Mouse (Mus musculus): ENCODE data around the gene Dctd.

Dctd gene

DNA sequence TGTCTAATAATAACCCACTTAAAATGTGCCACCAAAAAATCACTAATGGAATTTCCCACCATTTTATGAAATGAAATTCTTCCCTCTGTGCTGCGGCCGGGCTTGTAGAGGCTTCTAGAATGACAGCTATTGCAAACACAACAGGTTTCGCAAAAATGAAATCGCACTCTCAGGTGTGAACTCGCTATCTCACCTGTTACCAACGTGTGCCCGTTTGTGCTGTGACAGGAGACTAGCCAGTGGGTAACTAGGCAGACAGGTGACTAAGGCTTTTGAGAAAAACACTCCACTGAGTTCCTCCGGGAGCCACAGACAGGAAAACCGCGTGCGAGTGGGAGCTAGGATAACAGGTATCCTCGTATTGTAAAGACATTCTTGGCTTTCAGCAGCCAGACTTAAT, at the start of gene Dctd:
Gene Dctd, plus strand, starts transcription at position 301 of the 400 bp plus-strand sequence.
- H3K27me3 ChIP-seq (ENCODE audit: control insufficient read depth, insufficient read depth, low read length, poor library complexity, severe bottlenecking), result no peaks in the 10 kb centered on the region
- no peak for DNase-seq (ENCODE audit: low read depth, low spot score)
- no peaks in the 10 kb centered on the region for H3K36me3 ChIP-seq (ENCODE audit: control insufficient read depth, insufficient read depth, low read length, poor library complexity, severe bottlenecking)

DNA sequence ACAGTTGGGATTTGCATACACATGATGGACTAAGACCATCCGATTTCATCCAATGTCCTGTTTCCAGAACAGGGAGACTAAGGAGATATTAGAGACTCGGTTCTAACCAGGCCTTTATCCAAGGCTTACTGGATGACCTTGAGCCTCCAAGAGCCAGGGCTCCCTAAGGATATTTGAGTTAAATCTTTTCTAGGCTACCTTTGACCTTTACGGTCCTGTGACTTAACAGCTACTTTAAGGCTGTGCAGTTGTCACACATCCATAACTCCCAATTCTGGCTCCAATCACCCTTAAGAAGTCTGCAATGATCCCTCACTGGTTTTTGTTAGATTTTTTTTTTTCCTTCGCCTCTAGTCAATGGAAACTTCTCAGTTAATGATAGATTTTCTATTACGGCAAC, 45.3 kb upstream of the Dctd start:
- no peaks in the 10 kb centered on the region for H3K36me3 ChIP-seq (ENCODE audit: control insufficient read depth, insufficient read depth, low read length, poor library complexity, severe bottlenecking)
- no peak for DNase-seq (ENCODE audit: low read depth, low spot score)
- H3K27me3 ChIP-seq (ENCODE audit: control insufficient read depth, insufficient read depth, low read length, poor library complexity, severe bottlenecking), result no peaks in the 10 kb centered on the region

DNA sequence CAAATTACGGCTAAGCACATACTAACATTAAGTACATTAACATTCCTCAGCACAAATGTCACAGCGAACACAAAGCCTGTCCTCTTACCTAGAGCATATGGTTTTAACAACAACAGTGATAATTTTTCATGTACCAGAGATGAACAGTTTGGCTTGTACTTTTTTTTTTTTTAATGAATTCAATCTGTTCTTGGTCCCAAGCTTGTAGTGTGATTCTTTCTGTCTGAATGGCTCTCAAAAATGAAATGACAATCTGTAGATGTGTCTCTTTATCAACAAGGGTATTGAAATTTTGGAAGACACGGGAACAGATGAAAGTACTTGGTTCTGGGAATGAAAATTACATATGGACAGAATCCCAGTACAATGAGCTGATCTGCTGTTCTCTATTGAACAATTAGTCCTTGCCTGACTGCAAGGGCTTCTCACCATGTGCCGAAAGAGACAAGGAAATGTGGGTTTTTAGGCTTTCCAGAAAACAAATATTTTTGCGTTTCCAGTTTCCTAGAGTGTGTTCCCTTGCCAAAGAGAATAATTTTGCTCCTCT, 35.3 kb upstream of the Dctd start:
- no peak for DNase-seq (ENCODE audit: low read depth, low spot score)
- H3K36me3 ChIP-seq (ENCODE audit: control insufficient read depth, insufficient read depth, low read length, poor library complexity, severe bottlenecking), result no peaks in the 10 kb centered on the region
- no peaks in the 10 kb centered on the region for H3K27me3 ChIP-seq (ENCODE audit: control insufficient read depth, insufficient read depth, low read length, poor library complexity, severe bottlenecking)

DNA sequence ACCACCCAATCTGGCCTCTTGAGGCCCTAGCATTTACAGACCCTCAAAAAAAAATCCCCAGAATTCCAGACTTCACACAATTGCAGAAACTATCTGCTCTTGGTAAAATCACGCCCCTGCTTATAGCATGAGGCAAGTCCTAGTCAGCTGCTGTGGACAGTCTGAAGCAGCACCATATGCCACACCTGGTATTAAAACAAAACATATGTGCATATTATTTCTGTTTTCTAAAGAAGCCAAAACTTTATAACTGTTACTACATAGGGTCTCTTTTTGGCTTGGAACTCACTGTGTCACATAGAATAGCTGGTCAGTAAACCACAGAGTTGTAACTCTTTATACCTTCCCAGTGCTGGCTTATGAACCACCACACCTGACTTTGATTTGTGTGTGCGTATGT, 24.7 kb upstream of the Dctd start:
- DNase-seq (ENCODE audit: low read depth, low spot score), result no peak
- no peaks in the 10 kb centered on the region for H3K36me3 ChIP-seq (ENCODE audit: control insufficient read depth, insufficient read depth, low read length, poor library complexity, severe bottlenecking)
- H3K27me3 ChIP-seq (ENCODE audit: control insufficient read depth, insufficient read depth, low read length, poor library complexity, severe bottlenecking), result no peaks in the 10 kb centered on the region

DNA sequence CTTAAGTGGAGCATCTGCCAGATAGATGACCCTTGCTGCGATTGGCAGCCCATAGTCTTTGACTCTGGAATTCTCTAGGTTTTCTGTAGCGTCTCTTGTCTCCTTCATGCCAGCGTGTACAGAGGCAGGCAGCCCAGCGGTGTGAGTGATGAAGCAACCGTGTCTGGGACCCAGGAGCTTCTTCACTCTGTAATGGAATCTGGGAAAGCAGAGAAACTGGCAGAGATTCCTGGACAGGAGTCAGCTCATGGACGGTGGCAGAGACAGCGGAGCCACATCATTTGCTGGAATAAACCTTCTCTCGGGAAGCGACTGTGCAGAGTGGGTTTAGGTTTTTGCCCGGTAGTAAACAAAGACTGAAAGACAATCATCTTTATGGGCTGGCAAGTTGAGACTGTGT, 16.5 kb upstream of the Dctd start:
- Histone ChIP-seq H3K27me3 (ENCODE audit: control insufficient read depth, insufficient read depth, low read length, poor library complexity, severe bottlenecking) (no peaks in the 10 kb centered on the region), H3K36me3 (ENCODE audit: control insufficient read depth, insufficient read depth, low read length, poor library complexity, severe bottlenecking) (no peaks in the 10 kb centered on the region)
- DNase-seq (ENCODE audit: low read depth, low spot score), result no peak

DNA sequence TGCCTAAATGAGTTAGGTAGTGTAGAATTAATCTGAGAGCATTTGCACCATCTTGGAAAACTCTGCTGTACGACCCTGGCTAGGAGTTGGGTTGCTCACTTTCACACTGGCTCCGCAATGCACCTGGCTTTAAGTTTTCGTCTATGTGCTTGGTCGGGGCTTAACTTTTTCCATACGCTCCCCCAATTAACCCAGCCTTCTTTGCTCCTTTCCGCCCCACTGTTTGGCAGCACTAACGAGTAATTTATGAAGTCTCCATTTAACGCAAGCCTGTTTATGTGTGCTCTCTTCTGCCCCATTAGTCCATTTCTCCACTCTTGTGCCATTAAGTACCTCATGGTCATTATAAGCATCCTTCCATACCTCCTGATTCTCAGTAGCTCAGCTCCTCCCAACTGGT, 8.2 kb upstream of the Dctd start:
- no peaks in the 10 kb centered on the region for H3K27me3 ChIP-seq (ENCODE audit: control insufficient read depth, insufficient read depth, low read length, poor library complexity, severe bottlenecking)
- DNase-seq (ENCODE audit: low read depth, low spot score), result no peak
- H3K36me3 ChIP-seq (ENCODE audit: control insufficient read depth, insufficient read depth, low read length, poor library complexity, severe bottlenecking), result no peaks in the 10 kb centered on the region

DNA sequence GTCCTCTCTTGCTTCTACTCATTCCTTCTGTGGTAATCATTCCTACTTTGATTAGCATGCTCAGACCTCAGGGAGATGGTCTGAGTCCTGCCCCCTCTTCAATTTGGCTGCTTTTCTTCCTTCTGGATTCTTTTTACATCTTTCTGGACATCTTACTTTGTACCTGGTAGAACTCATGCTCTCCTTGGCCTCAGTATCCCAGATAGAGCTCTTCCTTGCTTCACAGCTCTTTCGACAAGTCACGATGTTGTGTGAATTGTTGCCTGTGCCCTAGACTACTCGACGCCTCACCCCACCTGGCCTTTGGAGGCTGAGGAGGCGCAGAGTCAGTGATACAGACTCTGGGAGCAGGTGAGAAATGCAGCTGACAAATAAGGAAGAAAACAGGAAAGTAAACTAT, 3.5 kb upstream of the Dctd start:
- no peaks in the 10 kb centered on the region for H3K36me3 ChIP-seq (ENCODE audit: control insufficient read depth, insufficient read depth, low read length, poor library complexity, severe bottlenecking)
- no peak for DNase-seq (ENCODE audit: low read depth, low spot score)
- H3K27me3 ChIP-seq (ENCODE audit: control insufficient read depth, insufficient read depth, low read length, poor library complexity, severe bottlenecking), result no peaks in the 10 kb centered on the region

DNA sequence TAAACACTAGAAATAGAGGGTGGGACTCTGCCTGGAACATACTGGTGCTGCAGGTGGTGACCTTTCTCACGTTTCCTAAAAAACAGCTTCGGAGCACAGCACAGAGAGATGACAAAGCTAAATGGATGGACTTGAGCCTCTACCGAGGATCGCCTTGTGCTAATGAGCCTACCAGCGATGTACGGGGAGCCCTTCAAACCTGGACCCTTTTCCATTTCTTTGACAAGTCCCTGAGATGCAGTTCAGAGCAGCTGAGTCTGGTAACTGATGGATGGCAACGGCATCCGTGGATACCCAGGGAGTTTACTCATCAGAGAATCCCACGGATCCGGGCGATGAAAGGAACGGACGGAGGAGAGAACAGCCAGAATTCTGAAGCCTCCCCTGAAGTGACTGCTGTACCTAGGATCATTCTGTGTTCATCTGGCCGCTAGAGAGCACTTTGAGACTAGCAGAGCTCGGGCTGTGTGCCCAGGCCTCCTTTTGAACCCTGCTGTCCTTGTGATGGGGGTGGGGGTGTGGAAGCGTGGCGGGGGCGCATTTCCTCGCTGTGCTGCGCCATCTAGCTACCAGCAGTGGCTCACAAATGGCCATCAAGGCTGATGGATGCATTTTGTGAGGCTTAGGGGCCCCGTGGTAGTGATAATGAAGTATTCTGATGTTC, 1.6 kb upstream of the Dctd start:
- no peak for DNase-seq (ENCODE audit: low read depth, low spot score)

DNA sequence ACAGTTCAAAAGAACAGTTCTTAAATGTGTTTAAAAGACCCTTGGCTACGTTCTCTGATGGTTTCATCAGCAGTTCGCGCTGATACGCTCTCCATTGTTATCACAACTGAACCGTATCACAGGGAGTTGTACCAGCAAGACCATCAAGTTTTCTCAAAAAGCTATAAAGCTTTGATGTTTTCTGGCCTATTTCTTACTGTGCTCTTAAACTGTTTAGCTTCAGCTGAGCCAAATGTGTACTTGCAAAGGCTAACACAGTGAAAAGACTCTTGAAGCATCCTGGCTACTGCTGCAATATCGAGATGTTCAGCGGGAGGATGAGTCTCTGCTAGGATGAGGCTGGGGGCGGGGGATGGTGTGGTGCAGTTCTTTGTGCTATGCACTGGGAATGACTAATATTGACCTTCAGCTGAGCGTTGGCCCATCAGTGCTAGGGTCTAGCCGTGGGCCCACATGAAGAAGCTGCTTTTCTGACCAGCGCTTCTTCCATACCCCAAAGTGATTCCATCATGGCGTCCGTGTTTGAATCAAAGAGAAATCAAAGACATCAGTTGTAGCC, 732 bp upstream of the Dctd start:
- no peak for DNase-seq (ENCODE audit: low read depth, low spot score)
- no peaks in the 10 kb centered on the region for H3K27me3 ChIP-seq (ENCODE audit: control insufficient read depth, insufficient read depth, low read length, poor library complexity, severe bottlenecking)
- no peaks in the 10 kb centered on the region for H3K36me3 ChIP-seq (ENCODE audit: control insufficient read depth, insufficient read depth, low read length, poor library complexity, severe bottlenecking)

More for the DNA sequence above, 1.6 kb upstream of the Dctd start:
- Histone ChIP-seq H3K27me3 (ENCODE audit: control insufficient read depth, insufficient read depth, low read length, poor library complexity, severe bottlenecking) (no peaks in the 10 kb centered on the region), H3K36me3 (ENCODE audit: control insufficient read depth, insufficient read depth, low read length, poor library complexity, severe bottlenecking) (no peaks in the 10 kb centered on the region)

DNA sequence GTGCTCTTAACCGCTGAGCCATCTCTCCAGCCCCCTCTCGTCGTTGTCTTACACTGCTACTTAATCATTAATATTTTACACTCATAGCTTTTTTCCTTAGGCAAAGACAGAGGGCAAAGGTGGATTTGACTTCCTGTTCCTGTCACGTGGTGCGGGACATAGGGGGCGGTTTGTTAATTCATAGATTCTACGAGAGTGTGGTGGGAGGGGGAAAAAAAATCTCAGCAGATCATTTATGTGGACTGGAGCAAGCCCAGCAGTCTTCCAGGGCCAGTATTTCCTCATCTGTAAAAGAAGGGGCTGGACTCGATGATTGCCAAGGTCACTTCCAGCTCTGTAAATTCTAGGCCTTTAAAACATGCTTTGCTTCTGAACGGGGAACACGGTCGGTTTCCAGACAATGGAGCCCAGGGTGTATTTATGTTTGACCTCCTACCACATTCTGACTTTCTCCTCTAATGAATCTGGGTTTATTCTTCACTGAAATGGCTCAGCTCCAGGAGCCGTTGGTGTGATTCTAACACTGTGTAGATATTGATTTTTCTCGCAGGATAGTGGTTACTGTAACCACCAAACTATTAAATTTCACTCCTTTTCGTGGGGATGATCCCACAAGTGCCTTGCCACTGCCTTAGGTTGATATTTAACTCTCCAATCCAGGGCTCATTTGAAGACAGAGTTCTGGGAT, 1.4 kb downstream of the Dctd start:
- no peak for DNase-seq (ENCODE audit: low read depth, low spot score)
- no peaks in the 10 kb centered on the region for H3K27me3 ChIP-seq (ENCODE audit: control insufficient read depth, insufficient read depth, low read length, poor library complexity, severe bottlenecking)
- H3K36me3 ChIP-seq (ENCODE audit: control insufficient read depth, insufficient read depth, low read length, poor library complexity, severe bottlenecking), result no peaks in the 10 kb centered on the region

DNA sequence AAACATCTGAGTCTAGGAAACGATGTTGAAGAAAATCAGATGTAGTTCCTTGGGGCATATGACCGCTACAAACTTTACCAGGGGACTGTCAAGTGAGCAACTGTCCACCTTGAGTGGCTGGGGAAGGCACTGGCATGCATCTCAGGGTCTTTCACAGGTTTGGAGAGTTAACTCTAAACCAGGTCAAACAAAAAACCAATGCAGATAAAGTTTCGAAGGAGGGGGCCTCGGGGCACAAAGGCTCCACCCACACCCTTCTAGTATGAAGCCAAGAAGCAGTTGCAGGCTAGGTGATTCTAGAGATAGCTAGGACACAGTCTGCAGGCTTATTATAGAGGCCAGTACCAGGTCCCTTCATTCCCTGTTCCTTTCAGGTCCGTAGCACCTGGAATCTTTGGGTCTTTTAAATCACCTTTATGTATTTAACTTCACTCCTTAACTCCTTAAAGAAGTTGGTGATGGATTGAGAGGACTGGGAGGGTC, 10.5 kb downstream of the Dctd start:
- no peak for DNase-seq (ENCODE audit: low read depth, low spot score)
- H3K36me3 ChIP-seq (ENCODE audit: control insufficient read depth, insufficient read depth, low read length, poor library complexity, severe bottlenecking), result no peaks in the 10 kb centered on the region
- H3K27me3 ChIP-seq (ENCODE audit: control insufficient read depth, insufficient read depth, low read length, poor library complexity, severe bottlenecking), result no peaks in the 10 kb centered on the region

DNA sequence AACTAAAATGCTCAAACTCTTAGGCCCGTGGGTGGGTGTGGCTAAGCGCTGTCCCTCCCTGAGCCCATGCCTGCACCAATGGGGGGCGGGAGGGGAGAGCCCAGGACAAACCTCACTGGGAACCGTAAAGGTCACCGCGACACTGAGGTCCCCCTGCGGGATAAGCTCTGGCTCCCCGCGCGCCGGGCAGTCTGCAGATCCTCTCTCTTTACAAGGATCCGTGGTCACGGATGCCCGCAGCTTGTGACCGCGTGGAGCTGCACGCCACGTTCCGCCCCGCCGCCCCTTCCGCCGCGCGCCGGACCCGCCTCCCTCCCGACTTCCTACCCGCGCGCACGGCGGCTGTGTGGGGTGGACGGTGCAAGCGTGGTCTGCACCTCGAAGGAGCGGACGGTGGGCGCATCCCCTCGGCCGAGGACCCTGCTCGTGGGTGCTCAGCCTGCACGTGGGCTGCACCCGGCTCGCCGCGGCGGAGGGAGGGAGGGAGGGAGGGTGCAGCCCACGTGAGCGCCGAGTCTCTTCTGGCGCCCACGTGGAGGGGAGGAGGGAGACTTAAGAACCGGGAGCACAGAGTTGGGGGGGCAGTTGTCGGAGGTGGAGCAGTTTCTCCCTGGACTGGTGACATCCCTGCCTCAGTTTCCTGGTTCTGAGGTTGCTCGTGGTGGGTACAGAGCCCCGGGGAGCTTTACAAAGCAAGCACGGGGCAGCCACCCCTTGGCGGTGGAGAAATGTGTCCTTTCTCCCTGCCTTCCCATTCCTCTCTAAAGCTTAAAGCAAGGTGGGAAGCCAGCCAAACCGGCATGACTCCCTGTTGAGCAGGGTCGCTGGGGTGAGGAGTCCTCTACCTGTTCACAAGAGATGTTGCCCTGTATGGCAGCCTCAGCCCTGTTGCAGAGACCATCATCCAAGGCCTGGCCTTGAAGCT, 11.2 kb downstream of the Dctd start:
- H3K36me3 ChIP-seq (ENCODE audit: control insufficient read depth, insufficient read depth, low read length, poor library complexity, severe bottlenecking), result no peaks in the 10 kb centered on the region
- DNase-seq (ENCODE audit: low read depth, low spot score), result peak; percentile 35
- no peaks in the 10 kb centered on the region for H3K27me3 ChIP-seq (ENCODE audit: control insufficient read depth, insufficient read depth, low read length, poor library complexity, severe bottlenecking)

DNA sequence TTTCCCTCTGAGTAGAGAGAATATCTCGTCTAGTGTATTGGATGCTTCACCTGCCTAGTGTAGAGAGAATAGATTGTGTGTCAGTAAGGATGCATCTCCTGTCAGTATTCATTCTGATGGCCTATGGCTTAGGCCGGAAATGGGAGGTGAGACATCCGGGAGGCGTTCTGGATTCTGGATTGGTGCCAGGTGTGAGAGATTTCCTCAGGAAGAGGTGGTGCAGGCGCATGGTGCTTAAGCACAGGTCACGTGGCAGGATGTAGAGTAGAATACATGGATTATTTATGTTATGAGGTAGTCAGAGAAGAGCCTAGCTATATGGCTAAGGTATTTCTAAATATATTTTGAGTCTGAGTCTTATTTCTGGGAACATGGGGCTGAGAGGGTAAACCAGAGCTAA, 15.7 kb downstream of the Dctd start:
- Histone ChIP-seq H3K36me3 (ENCODE audit: control insufficient read depth, insufficient read depth, low read length, poor library complexity, severe bottlenecking) (no peaks in the 10 kb centered on the region), H3K27me3 (ENCODE audit: control insufficient read depth, insufficient read depth, low read length, poor library complexity, severe bottlenecking) (no peaks in the 10 kb centered on the region)
- DNase-seq (ENCODE audit: low read depth, low spot score), result no peak

DNA sequence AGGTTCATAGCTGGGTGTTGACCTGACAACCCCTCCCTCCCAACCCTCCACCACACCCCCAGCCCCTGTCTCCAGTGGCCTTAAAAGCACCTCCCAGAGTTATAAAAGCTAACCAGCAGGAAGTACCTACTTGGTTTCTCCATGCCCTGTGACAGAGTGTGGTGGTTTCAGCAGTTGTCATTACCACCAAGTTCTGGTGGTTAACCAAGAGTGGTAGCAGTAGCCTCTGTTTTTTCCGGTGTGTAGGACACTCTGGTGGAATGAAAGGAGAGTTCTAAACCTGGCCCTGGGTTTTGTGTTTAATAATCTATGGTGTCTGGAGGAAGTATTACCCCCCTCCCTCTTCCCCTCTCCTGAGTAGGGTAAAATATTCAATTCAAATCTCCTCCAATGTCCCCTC, 24.1 kb downstream of the Dctd start:
- Histone ChIP-seq H3K27me3 (ENCODE audit: control insufficient read depth, insufficient read depth, low read length, poor library complexity, severe bottlenecking) (no peaks in the 10 kb centered on the region), H3K36me3 (ENCODE audit: control insufficient read depth, insufficient read depth, low read length, poor library complexity, severe bottlenecking) (no peaks in the 10 kb centered on the region)
- DNase-seq (ENCODE audit: low read depth, low spot score), result no peak
